Mouse (Mus musculus): ENCODE measurements around the gene Prpf6.

The Prpf6 gene

GRCm38 (mm10) chr2:181591528-181592085 is at the start of gene Prpf6:
Prpf6 (plus strand) TSS chr2:181591868.
- peak; percentile 43 for DNase-seq (ENCODE audit: low spot score)

- no peak for DNase-seq (ENCODE audit: low spot score)
These were observed 45.5 kb upstream of the Prpf6 start for GRCm38 (mm10) chr2:181546142-181546541.

GRCm38 (mm10) chr2:181548227-181548626 is 43.4 kb upstream of the Prpf6 start:
- no peak for DNase-seq (ENCODE audit: low spot score)

GRCm38 (mm10) chr2:181548682-181549081 is 43.0 kb upstream of the Prpf6 start:
- DNase-seq (ENCODE audit: low spot score) = no peak

GRCm38 (mm10) chr2:181550233-181550632 is 41.4 kb upstream of the Prpf6 start:
- no peak for DNase-seq (ENCODE audit: low spot score)

GRCm38 (mm10) chr2:181553772-181554171 is 37.9 kb upstream of the Prpf6 start:
- no peak for DNase-seq (ENCODE audit: low spot score)

- no peak for DNase-seq (ENCODE audit: low spot score)
These were observed 24.3 kb upstream of the Prpf6 start for GRCm38 (mm10) chr2:181567338-181567737.

GRCm38 (mm10) chr2:181568272-181569008 is 23.2 kb upstream of the Prpf6 start:
- DNase-seq (ENCODE audit: low spot score) = peak; percentile 41

- DNase-seq (ENCODE audit: low spot score) = no peak
These were observed 21.8 kb upstream of the Prpf6 start for GRCm38 (mm10) chr2:181569856-181570255.

- DNase-seq (ENCODE audit: low spot score) = no peak
These were observed 21.3 kb upstream of the Prpf6 start for GRCm38 (mm10) chr2:181570375-181570774.

GRCm38 (mm10) chr2:181570921-181571595 is 20.6 kb upstream of the Prpf6 start:
- DNase-seq (ENCODE audit: low spot score) = no peak

- DNase-seq (ENCODE audit: low spot score) = no peak
These were observed 19.6 kb upstream of the Prpf6 start for GRCm38 (mm10) chr2:181571941-181572670.

- no peak for DNase-seq (ENCODE audit: low spot score)
These were observed 18.4 kb upstream of the Prpf6 start for GRCm38 (mm10) chr2:181572921-181573920.

- DNase-seq (ENCODE audit: low spot score) = no peak
These were observed 17.7 kb upstream of the Prpf6 start for GRCm38 (mm10) chr2:181573961-181574360.

GRCm38 (mm10) chr2:181574921-181575545 is 16.6 kb upstream of the Prpf6 start:
- no peak for DNase-seq (ENCODE audit: low spot score)

- no peak for DNase-seq (ENCODE audit: low spot score)
These were observed 15.1 kb upstream of the Prpf6 start for GRCm38 (mm10) chr2:181576613-181577012.

GRCm38 (mm10) chr2:181577126-181577525 is 14.5 kb upstream of the Prpf6 start:
- DNase-seq (ENCODE audit: low spot score) = no peak

GRCm38 (mm10) chr2:181577981-181578581 is 13.6 kb upstream of the Prpf6 start:
- DNase-seq (ENCODE audit: low spot score) = no peak

GRCm38 (mm10) chr2:181578790-181579618 is 12.7 kb upstream of the Prpf6 start:
- DNase-seq (ENCODE audit: low spot score) = no peak
